Mouse (Mus musculus) layer of hippocampus, adult 9-10 months (tissue): Measurements from ENCODE around the gene Mier2.

Source experiments
- DNase-seq: peaks from one replicate; pipeline ENCODE4 v3.0.0; 2022; ENCODE audit warnings: low spot score

Mier2 gene

DNA sequence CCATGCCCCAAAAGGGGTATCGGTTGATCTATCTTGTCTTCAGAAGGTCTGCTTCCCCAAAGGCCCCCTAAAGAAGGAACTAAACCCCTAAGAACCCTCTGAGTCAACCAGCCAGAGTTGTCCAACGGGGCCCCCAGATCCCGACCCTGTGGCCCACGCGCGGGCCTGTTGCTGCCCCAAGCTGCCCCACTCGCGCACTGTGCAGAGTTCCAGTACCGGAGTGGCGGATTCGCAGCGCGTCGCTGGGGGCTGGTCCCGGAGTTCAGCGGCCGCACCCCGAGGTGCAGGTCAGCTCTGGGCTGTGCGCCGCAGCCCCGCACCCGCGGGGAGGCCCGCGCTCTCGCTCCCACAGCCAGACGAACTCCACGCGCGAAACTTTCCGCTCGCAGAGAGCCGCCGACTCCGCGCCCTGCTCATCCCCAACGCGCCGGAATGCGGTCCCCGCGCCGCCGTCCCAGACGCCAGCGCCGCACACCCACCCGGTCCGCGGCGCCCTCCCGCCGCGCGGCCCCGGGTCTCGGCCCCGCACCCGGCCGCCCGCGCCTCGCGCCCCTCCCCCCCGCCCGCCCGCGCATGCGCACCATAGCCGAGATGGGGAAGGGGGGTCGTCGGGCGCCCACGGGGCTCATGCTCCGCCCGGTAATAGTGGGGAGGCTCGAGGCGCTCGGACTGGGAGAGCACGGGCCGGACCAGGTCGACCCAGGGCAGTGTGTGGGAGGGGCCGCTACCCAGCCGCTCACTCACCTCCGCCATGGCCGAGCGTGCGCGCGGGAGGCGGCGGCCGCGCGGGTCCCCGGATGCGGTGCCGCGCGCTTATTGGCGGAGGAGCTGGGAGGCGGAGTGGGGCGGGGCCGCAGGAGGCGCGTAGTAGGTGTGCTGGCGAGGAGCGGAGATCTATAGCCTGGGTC is at the start of gene Mier2:
TSS of gene Mier2 (minus strand) at position 870 of the 908 bp plus-strand sequence.
- no peak for DNase-seq

DNA sequence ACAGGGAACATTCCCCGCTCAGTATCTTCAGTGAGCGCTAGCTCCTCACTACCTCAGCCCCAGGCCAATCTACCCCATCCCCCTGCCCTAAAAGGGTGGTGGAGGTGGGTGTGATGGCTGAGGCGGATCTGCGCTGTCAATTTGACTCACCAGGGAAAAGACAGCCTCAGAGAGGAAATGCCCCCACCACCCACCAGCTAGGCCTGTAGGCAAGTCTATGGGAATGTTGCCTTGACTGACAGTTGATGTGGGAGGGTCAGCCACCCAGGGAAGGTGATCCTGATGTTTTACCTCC is 42.9 kb upstream of the Mier2 start:
- no peak for DNase-seq

DNA sequence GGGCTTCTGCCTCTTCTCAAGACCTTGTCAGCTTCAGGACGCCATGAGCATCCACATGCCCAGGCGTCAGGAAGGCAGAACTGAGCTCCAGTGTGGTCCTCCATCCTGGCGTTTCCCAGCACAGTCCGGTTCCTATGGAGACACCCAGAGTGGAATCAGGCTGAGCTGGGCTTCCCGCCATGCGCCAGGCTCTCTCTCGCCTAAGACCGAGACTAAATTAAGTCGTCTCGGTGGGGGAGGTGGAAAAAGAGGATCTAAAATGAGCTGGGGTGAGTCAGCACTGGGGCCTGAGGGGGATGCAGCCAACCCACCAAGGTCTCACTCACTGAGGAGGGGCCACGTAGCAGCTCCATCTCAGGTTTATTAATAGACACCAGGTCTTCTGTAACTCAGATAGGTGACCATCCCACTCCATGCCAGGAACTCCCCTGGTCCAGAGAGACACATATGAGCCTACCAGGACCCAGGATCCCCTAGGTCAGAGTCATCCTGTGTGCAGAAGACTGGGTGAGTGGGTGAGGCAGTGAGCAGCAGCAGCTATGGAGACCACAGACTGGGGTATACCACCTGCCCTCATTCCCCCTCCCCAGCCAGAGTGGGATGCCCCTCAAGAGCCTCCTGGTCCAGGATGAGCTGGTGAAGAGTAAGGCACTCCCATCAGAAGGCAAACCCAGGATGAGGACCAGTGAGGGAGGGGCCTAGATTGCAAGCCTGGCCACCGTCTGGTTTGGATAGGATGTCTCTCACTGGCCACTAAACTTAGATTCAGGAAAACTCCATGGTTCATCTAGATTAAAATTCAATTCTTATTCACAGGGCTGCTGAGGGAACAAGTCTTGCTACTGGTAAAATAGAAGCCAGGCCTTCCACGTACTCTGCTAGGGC is 42.3 kb upstream of the Mier2 start:
- no peak for DNase-seq

DNA sequence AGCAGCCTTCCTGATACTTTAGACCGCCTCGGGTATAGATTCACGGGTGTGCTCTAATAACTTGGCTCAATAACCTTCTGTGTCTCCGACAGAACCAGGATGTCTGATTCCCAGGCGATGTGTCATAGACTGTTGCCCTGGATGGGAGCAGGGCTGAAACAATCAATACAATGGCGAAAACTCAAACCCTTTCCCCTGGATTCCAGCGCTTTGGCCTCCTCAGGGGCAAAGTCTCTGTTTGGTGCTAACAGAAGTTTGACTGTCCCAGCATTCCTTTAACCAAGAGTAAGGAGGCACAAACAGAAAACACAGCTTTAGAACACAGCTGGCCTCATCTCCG is 40.6 kb upstream of the Mier2 start:
- no peak for DNase-seq

DNA sequence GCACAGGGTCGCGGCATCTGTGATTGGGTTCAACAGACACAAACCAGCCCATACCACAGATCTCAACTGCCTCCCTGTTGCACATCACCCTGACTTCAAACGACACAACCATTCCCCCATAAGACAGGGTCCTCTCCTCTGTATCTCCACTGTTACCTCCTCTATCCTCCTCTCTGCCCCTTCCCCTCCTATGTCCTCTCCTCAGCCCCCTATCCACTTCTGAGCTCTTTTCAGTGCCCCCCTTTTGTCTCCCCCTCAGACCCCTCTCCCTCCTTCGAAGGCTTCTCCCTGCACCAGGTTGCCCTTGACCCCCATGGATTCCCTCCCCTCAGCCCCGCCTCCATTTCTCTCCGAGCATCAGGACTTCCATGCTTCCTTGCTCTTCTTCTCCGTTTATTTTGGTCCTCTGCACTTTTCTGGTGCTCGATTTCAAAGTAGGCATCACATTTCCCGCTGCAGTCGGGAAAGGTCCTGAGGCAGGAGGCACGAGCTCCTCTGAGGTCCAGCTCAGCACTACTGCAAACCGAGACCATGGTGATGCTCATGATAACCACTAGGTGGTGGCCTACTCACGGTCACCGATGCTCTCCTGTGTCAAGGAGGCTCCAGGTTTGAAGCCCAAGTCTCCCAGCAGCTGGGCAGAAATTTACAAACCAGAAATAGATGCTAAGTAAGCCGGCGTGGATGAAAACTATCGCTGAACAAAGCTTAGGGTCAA is 40.0 kb upstream of the Mier2 start:
- DNase-seq = no peak

DNA sequence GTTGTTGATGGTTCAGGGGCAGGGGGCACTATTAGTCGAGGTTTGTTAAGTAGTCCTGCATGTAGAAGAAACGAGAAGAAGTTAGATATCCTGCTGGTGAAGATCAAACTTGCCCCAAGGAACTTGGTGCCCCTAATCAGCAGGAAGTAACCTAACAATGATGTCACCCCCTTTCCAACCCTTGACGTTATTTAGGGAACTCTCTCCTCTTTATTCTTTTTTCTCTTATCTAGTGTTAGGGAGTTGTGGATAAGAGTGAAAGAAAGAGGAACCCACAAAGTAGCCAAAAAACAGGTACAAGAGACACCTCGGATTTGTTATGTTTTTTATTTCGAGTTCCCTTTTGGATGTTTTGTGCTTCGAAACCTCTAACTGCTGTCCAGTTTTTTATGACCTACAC is 39.1 kb upstream of the Mier2 start:
- DNase-seq = no peak

DNA sequence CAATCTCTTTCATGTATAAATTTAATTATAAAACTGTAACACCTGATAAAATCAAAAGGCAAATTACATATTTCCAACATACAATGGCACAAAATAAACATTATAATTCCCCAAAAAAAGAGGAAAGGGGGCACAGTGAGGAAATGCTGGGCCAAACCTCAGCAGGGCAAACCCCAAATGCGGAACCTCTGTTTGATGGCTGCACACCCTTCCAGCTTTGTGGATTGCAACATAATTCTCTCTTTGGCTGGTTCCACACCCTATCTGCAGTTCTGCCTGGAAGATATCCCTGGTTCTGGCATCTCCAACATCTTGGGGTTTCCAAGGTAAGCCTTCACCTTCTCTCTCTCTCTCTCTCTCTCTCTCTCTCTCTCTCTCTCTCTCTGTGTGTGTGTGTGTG is 35.7 kb upstream of the Mier2 start:
- DNase-seq = no peak

DNA sequence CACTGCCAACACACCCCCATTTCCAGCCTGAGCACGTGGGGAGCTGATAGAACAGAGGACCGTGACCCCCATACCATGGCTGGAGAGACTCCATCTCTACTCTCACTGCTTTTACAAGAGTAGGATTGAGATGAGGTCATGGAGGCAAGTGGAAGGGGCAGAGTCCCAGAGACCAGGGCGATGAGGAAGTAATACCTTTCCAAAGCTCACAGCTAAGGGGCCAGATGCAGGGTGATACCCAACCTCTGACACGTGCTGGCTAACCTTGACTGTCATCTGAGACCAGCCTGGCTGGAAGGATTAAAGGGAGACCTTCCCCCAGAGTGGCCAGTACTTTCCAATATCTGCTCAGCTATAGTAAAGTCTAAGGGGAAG is 32.7 kb upstream of the Mier2 start:
- DNase-seq = no peak

DNA sequence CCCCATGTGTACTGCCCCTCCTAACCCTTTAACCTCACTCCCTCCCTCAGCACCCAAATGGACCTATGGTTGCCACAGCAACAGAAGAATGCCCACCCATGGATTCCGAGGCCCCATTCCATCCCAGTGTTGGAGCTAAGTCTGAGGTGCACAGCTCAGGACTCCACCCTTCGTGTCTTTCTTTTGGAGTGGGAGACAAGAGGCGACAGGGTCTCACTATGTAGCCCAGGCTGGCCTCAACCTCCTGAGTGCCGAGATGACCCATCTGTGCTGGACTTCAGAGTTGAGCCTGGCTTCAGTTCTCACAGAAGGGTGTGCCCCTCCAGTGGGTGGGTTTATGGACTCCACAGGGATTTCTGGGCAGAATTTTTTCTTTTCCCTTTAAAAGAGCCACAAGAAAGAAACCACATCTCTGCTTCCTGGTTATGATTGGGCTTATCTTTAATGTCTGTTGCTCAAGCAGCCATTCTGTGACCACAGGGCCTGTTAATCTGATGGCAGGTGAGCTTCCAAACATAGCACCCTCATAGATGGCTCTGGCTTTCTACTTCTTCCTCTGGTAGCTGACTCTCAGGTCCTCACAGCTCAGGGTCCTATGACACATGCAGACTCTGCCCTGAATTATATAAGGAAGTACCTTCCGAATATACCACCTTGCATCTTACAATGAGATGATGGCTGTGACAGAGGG is 32.2 kb upstream of the Mier2 start, which contains the start of gene Theg:
TSS of gene Theg (minus strand) at position 271 of the 691 bp plus-strand sequence.
- DNase-seq = no peak

DNA sequence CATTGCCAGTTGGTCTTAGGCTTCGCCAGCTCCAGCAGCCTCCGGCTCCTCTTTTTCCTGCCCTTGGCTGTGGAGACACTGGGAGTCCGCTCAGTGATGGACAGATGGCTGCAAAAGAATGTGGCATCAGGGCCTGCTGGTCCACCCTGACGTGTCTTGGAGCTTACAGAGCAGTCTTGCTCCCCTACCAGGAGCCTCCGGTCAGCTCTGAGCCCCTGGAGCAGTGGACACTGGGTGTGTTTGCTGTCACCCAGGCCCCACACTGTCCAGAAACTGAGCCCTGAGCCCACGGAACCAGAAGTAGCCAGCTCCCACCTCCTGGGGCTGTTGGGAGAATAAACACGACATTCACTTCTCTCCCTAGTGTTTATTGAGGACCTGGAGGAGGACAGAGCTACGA is 31.2 kb upstream of the Mier2 start:
- no peak for DNase-seq

DNA sequence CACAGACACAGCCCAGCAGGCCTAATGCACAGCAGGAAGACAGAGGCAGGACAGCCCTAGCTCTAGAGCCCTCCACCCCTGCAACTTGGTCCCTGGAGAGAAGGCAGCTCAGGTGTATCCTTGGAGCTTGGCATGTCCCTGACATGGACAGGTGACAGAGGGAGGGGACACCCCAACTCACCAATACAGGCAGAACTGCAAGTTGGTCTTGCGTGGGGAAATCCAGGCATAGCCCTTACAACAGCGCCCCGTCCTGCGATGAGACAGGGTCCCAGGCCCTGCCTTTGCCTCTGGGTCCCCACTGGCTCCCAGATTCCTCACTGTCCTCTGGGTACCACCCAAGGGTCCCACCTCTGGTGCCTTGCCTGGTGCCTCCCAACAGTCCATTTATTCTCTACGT is 30.7 kb upstream of the Mier2 start:
- DNase-seq = no peak

DNA sequence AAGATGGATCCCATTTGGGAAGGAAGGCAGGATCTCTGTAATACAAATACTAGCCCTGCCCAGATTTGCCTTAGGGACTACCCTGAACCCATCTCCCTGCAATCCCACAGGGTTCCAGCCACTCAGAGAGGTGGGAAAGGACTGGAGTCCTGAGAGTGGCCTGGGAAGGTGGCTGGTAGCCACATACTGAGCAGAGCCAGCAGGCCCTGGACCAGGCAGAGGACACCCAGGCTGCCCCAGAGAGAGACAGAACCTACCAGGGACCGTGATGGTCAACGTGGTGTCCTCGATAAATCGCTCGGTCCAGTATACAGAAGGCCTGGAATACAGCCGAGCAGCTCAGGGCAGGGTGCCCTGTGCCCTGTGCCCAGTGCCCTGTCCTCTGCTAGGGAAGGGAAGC is 30.1 kb upstream of the Mier2 start:
- DNase-seq = no peak

DNA sequence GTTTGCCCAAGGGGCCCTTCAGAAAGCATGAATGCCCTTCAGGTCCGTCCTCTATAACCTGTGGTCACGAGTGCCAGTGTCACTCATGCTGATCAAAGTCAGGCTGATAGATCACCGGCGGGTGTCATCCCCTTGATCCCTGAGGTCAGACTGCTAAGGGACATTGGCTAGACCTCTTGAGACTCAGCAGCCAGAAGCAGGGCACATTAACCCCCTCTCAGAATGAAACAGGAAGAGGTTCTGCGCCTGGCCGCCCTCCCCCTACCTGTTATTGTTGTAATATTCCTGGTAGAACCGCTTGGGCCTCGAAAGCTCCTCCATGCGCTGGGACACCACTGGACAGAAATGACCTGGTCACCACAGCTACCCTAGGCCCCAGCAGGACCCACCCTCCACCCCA is 29.4 kb upstream of the Mier2 start:
- DNase-seq = no peak

DNA sequence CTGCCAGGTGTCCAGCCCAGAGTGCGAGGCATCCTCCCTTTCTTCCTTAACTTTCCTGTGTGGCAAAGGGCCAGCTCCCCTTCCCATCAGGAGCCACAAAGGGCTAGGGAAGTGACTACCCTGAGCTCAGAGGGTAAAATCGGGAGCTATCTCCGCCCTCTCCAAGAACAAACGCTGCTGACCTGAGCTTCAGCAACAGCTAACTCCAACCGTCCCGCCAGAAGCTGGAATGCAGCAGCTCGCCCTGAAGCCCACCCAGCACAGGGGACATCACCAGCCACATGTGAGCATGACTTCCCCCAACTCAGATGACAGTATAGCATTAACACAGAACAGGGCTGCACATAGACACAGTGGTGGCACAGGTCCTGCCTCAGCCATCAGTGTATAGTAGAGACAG is 29.0 kb upstream of the Mier2 start:
- no peak for DNase-seq

DNA sequence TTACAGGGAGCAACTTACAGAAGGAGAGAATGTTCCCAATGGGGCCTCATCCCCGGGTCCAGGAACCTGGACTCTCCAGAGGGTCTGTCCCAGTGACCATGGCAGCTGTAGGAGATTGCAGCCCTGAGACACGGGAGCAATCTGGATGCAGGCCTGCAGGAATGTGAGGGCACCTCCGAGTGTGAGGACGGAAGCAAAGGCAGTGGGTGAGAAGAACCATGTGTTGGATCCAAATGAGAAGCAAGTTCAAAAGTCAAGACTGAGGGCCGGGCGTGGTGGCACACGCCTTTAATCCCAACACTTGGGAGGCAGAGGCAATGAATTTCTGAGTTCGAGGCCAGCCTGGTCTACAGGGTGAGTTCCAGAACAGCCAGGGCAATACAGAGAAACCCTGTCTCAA is 26.5 kb upstream of the Mier2 start:
- no peak for DNase-seq

DNA sequence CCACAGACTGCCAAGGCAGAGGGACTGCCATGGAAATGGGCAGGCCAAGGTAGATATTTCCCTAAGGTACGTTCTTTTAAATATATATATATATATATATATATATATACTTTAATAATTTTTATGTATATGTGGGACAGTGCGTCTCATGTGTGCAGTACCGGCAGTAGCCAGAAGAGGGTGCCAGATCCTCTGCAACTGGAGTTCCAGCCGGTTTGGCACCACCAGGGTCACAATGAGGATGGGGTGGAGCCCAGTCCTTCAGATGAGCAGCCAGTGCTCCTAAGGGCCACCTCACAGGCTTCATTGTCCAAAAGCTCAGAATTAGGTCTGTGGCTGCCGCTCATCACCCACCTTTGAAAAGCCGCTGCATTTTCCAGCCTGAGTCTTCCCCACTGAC is 25.8 kb upstream of the Mier2 start:
- peak; percentile 16 for DNase-seq

DNA sequence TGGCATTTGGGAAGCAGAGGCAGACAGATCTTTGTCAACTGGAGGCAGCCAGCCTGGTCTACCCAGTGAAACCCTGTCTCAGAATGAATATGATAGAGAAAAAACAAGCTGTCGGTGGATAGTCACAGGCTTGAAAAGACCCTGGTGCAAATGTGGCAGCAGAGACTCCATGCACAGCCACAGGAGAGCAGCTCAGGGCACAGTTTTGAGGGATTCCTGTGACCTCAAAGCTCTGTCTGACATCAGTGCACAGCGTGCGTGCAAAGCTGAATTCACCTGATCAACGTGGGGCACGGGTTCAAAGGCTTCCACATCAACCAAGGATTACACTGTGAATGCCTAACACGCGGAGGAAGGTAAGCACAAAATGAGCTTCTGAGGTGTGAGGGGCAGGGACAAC is 25.4 kb upstream of the Mier2 start:
- DNase-seq = no peak

DNA sequence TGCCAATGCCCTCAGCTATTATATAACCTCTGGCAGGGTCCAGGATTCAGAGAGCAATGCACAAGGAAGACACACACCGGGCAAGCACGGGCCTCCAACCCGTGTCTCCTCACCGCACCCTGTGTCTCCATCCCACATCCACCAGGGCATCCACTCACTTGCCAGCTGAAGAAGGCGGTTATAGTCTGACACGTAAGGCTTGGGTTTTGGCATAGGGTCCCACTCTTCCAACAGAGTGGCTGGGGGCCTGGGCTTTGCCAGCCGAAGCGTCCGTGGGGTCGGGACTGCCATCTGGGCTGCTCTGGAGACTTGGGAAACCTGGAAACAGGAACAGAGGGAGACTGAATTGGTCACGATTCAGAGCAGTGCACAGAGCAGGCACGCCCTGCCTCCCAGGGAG is 24.8 kb upstream of the Mier2 start:
- no peak for DNase-seq

DNA sequence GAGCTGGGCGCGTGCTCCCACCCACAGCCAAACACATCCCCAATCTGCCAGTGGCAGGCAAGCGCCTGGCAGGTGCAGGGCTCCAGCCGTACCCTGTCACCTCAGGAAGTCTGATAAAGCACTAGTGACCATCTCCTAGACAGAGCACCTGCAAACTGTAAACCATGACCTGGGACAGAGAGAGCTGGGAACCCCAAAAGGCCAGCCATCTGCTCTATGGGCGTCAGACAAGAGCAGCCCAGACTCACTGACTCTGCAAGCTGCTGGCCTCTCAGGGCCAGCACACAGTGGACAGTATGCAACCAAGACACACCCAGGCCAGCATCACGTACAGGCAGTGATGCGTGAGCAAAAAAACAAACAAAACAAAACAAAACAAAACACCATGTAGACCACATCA is 23.9 kb upstream of the Mier2 start:
- no peak for DNase-seq

DNA sequence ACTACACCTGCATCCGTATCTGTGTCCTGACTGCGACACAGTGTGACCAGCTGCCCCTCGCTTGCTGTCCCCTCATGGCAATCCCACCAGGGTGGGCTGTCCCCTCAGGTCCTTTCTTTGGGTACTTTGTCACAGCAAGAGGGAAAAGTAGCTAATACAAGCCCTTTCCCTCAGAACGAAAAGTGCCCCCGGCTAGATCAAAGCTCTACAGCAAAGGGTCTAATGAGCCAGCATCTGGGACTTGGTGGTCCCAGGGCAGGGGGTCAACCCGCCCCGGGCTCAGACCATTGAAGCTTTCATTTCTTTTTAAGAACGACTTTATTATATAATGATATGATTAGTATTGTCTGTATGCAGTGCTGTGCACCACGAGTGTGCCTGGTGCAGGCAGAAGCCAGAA is 23.3 kb upstream of the Mier2 start:
- DNase-seq = no peak

DNA sequence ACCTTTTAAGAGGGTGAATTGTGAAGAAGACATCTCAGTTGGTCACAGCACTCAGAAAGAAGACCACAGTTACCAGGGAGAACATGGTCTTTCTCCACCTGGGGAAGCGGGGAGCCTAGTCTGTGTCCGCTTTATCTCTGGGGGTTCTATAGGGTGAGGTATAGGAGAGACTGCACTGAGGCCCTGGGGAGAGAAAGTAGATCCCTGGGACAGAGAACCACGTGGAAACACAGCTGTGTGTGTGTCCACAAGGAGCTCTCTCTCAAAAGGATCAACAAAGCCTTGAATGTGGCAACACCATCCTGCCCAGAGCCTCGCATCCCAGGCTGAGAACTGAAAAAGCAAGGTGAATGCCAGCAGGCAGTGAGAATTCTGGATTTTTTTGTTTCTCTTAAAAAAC is 22.4 kb upstream of the Mier2 start:
- no peak for DNase-seq

DNA sequence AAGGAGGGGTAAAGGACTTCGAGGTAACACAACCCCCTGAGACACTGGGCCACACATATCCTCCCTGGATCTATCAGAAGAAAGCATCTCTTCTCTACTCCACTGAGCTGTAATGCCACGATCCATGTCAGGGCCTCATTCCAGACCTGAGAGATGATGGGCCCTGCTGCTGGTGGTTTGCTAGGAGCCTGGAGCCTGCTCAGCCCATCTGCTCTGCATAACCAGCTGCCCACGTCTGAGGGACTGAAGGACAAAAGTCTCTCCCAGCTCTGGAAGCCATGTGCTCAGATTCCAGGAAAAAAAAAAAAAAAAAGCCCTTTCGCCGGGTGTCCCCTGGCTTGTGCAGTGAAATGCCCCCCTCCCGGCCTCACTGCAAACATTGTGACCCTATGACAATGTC is 20.8 kb upstream of the Mier2 start:
- no peak for DNase-seq
